Mouse (Mus musculus) liver, adult 2 months (tissue): ENCODE data around the gene Abca14. TPM values are rescaled to one million over a fixed set of nuclear protein-coding genes. Genes with fewer than 3 reads are reported as not detected.

Source experiments
- DNase-seq: peaks from one replicate; pipeline ENCODE4 v3.0.0-alpha.2; 2011; ENCODE audit warnings: low read depth, low spot score; ENCODE audit errors: extremely low read depth
- H3K27ac ChIP-seq: fragments of 200-500 bp; replicated peaks from 2 replicates; pipeline ENCODE4 v1.5.1; 2012; ENCODE audit warnings: low read depth, mild to moderate bottlenecking, control low read depth, inconsistent platforms, low read length; ENCODE audit not compliant: insufficient read depth
- H3K27me3 ChIP-seq: fragments of 200-500 bp; 2 replicates; pipeline ENCODE4 v1.6.1; 2012; ENCODE audit warnings: mild to moderate bottlenecking, moderate library complexity, low read length, inconsistent platforms; ENCODE audit not compliant: control insufficient read depth, insufficient read depth
- H3K36me3 ChIP-seq: fragments of 200-500 bp; 2 replicates; pipeline ENCODE4 v1.6.1; 2012; ENCODE audit warnings: low read length, inconsistent platforms; ENCODE audit not compliant: control insufficient read depth, insufficient read depth
- H3K4me1 ChIP-seq: fragments of 200-500 bp; 2 replicates; pipeline ENCODE4 v1.6.1; 2011; ENCODE audit warnings: low read length; ENCODE audit not compliant: control insufficient read depth, insufficient read depth
- H3K4me3 ChIP-seq: fragments of 200-500 bp; 2 replicates; pipeline ENCODE4 v1.5.1; 2011; ENCODE audit warnings: low read depth, mild to moderate bottlenecking, control low read depth, low read length, moderate library complexity; ENCODE audit not compliant: insufficient read depth
- H3K79me2 ChIP-seq: fragments of 200-500 bp; 2 replicates; pipeline ENCODE4 v1.6.1; 2012; ENCODE audit warnings: inconsistent platforms, mild to moderate bottlenecking, low read length, moderate library complexity; ENCODE audit not compliant: control insufficient read depth, insufficient read depth
- H3K9ac ChIP-seq: fragments of 200-500 bp; 2 replicates; pipeline ENCODE4 v1.6.1; 2012; ENCODE audit warnings: low read depth, mild to moderate bottlenecking, control low read depth, inconsistent platforms, low read length
- CTCF ChIP-seq: fragments of 200-500 bp; IDR thresholded peaks from 2 replicates; pipeline ENCODE4 v1.5.1; 2011; ENCODE audit warnings: low read depth, low read length, control low read depth
- POLR2A ChIP-seq: fragments of 200-500 bp; IDR thresholded peaks from 2 replicates; pipeline ENCODE4 v1.6.1; 2011; ENCODE audit warnings: low read length, control low read depth; ENCODE audit not compliant: insufficient read depth; ENCODE audit errors: extremely low read depth
- WGBS: fragments of 180-500 bp; shearing (Covaris S2); methylation state at CpG from one replicate; pipeline ENCODE4 v1.1.7; 2018; 5-methylcytosine and 5-hydroxymethylcytosine counted together
- polyA plus RNA-seq: library from polyadenylated mRNA; depleted of rRNA; stranded (reverse); fragments of >200 nt; gene quantifications from 2 replicates; pipeline ENCODE4 v1.2.3, GENCODE M21; 2012
- total RNA-seq: library from RNA; depleted of rRNA; stranded (reverse); fragments of >200 nt; gene quantifications from 2 replicates; pipeline ENCODE4 v1.2.3, GENCODE M21; 2014

Abca14 gene
- total and polyA plus RNA-seq, 2 experiments: 0.05 to 0.18 TPM

- DNase-seq: peak; percentile 96
- H3K27me3 ChIP-seq: no peaks in the 10 kb centered on the region
- peaks cover 12% of the 10 kb centered on the region for H3K4me1 ChIP-seq
- H3K79me2 ChIP-seq: peaks cover 12% of the 10 kb centered on the region; the same call in 1 of the 2 replicates
- 19% methylated on average over 1 of the region's 1 CpGs for WGBS
- H3K4me3 ChIP-seq: no peak overlapping the region
- no peak overlapping the region for H3K9ac ChIP-seq
- no peak for TF ChIP-seq POLR2A
- H3K27ac ChIP-seq: peak overlapping the region; percentile 51
- H3K36me3 ChIP-seq: no peaks in the 10 kb centered on the region
Observed at GRCm38 (mm10) chr7:120172188-120172700, 31.5 kb upstream of the Abca14 start.

- DNase-seq: peak; percentile 97
- H3K79me2 ChIP-seq: peaks cover 20% of the 10 kb centered on the region; the same call in 1 of the 2 replicates
- TF ChIP-seq CTCF (0 out of 2 replicates have a peak, but pooled peaks have one; percentile 3), POLR2A (peak; percentile 46; the same call in 1 of the 2 replicates)
- H3K27ac ChIP-seq: peak within 1 kb of the TSS; percentile 100
- H3K4me3 ChIP-seq: peak within 1 kb of the TSS; percentile 73
- H3K27me3 ChIP-seq: no peaks in the 10 kb centered on the region
- H3K4me1 ChIP-seq: peaks cover 20% of the 10 kb centered on the region
- peaks cover 6% of the 10 kb centered on the region; the same call in 1 of the 2 replicates for H3K36me3 ChIP-seq
- WGBS: 28% methylated on average over 10 of the region's 10 CpGs
- H3K9ac ChIP-seq: peak within 1 kb of the TSS; percentile 94
Observed at GRCm38 (mm10) chr7:120173603-120174244, 30.0 kb upstream of the Abca14 start, which contains the start of gene Anks4b. Anks4b (plus strand) TSS chr7:120173858.

GRCm38 (mm10) chr7:120174723-120175504 is 28.8 kb upstream of the Abca14 start:
- TF ChIP-seq CTCF: no peak
- no peak for TF ChIP-seq POLR2A
- Histone ChIP-seq H3K4me3 (peak overlapping the region; percentile 73), H3K27me3 (no peaks in the 10 kb centered on the region), H3K36me3 (peaks cover 12% of the 10 kb centered on the region), H3K79me2 (peaks cover 27% of the 10 kb centered on the region; the same call in 1 of the 2 replicates), H3K27ac (peak overlapping the region; percentile 100), H3K4me1 (peaks cover 28% of the 10 kb centered on the region), H3K9ac (peak overlapping the region; percentile 94)
- peak; percentile 96 for DNase-seq
- 22% methylated on average over 11 of the region's 11 CpGs for WGBS

- Histone ChIP-seq H3K27ac (0 out of 2 replicates have a peak overlapping the region, but pooled peaks have one; percentile 20), H3K4me1 (peaks cover 37% of the 10 kb centered on the region), H3K9ac (no peak overlapping the region), H3K79me2 (peaks cover 36% of the 10 kb centered on the region; the same call in 1 of the 2 replicates), H3K27me3 (no peaks in the 10 kb centered on the region), H3K36me3 (peaks cover 26% of the 10 kb centered on the region), H3K4me3 (no peak overlapping the region)
- TF ChIP-seq CTCF (no peak), POLR2A (no peak)
- WGBS: 41% methylated on average over 3 of the region's 3 CpGs
- DNase-seq: peak; percentile 54
Observed at GRCm38 (mm10) chr7:120177611-120178010, 26.1 kb upstream of the Abca14 start.

- 3% methylated on average over 2 of the region's 2 CpGs for WGBS
- TF ChIP-seq CTCF (no peak), POLR2A (no peak)
- H3K27me3 ChIP-seq: no peaks in the 10 kb centered on the region
- peaks cover 38% of the 10 kb centered on the region for H3K36me3 ChIP-seq
- no peak for DNase-seq
- peaks cover 38% of the 10 kb centered on the region for H3K4me1 ChIP-seq
- H3K27ac ChIP-seq: no peak overlapping the region
- H3K79me2 ChIP-seq: peaks cover 37% of the 10 kb centered on the region; the same call in 1 of the 2 replicates
- H3K4me3 ChIP-seq: no peak overlapping the region
- 0 out of 2 replicates have a peak overlapping the region, but pooled peaks have one; percentile 17 for H3K9ac ChIP-seq
Observed at GRCm38 (mm10) chr7:120178935-120179334, 24.8 kb upstream of the Abca14 start.
